Mouse (Mus musculus) liver, embryonic 16.5 days (tissue): ENCODE data around the gene Iqgap3. TPM values are rescaled to one million over a fixed set of nuclear protein-coding genes. Genes with fewer than 3 reads are reported as not detected.

ENCODE experiments used
- ATAC-seq: fragments of 200-750 bp; cut with Nextera tagmentation; 2 replicates; pipeline ENCODE4 v1.8.0; 2017; ENCODE audit warnings: low read depth, mild to moderate bottlenecking, moderate number of reproducible peaks, moderate library complexity
- H3K27ac ChIP-seq: fragments of 300-500 bp; sonication (generic); 2 replicates; pipeline ENCODE4 v1.5.1; 2014; ENCODE audit warnings: mild to moderate bottlenecking, low read length
- H3K27me3 ChIP-seq: fragments of 300-500 bp; sonication (generic); 2 replicates; pipeline ENCODE4 v1.6.1; 2014; ENCODE audit warnings: low read depth, low read length, mixed read lengths; ENCODE audit not compliant: control insufficient read depth, insufficient read depth
- H3K36me3 ChIP-seq: fragments of 300-500 bp; sonication (generic); 2 replicates; pipeline ENCODE4 v1.6.1; 2014; ENCODE audit warnings: mild to moderate bottlenecking; ENCODE audit not compliant: control insufficient read depth, insufficient read depth
- H3K4me1 ChIP-seq: fragments of 300-500 bp; sonication (generic); 2 replicates; pipeline ENCODE4 v1.6.1; 2014; ENCODE audit warnings: low read depth, low read length, mixed read lengths; ENCODE audit not compliant: control insufficient read depth
- H3K4me2 ChIP-seq: fragments of 300-500 bp; sonication (generic); 2 replicates; pipeline ENCODE4 v1.6.1; 2014; ENCODE audit warnings: low read depth, low read length, mixed read lengths
- H3K4me3 ChIP-seq: fragments of 300-500 bp; sonication (generic); 2 replicates; pipeline ENCODE4 v1.5.1; 2014; ENCODE audit warnings: low read depth, mild to moderate bottlenecking, low read length
- H3K9ac ChIP-seq: fragments of 300-500 bp; sonication (generic); 2 replicates; pipeline ENCODE4 v1.6.1; 2014; ENCODE audit warnings: low read depth, low read length
- H3K9me3 ChIP-seq: fragments of 300-500 bp; sonication (generic); replicated peaks from 2 replicates; pipeline ENCODE4 v1.6.1; 2016; ENCODE audit warnings: low read length; ENCODE audit not compliant: control insufficient read depth
- WGBS: fragments of 180-500 bp; shearing (Covaris S2); extraction: QIAGEN DNeasy Blood & Tissue Kit; methylation state at CpG from one replicate; pipeline ENCODE4 v1.1.7; 2014; ENCODE audit not compliant: insufficient replicate concordance; 5-methylcytosine and 5-hydroxymethylcytosine counted together
- polyA plus RNA-seq: library from polyadenylated mRNA; unstranded; fragments of >200 nt; fragmentation: Nextera tagmentation; extraction: Ambion mirVana; gene quantifications from 2 replicates; pipeline ENCODE4 v1.2.1, GENCODE M21; 2015

The Iqgap3 gene
- polyA plus RNA-seq, result 7.3 and 7.6 TPM in 2 replicates

GRCm38 (mm10) chr3:88081345-88082223, at the start of gene Iqgap3:
Gene Iqgap3, plus strand, starts transcription at chr3:88081971.
- peaks cover 6% of the 10 kb centered on the region; the same call in 1 of the 2 replicates for H3K36me3 ChIP-seq
- H3K4me2 ChIP-seq, result peak within 1 kb of the TSS; percentile 73
- no peaks in the 10 kb centered on the region for H3K9me3 ChIP-seq
- peaks cover 11% of the 10 kb centered on the region for H3K4me1 ChIP-seq
- ATAC-seq, result peak; percentile 84
- no peak within 1 kb of the TSS; the same call in 1 of the 2 replicates for H3K27ac ChIP-seq
- no peaks in the 10 kb centered on the region for H3K27me3 ChIP-seq
- peak within 1 kb of the TSS; percentile 75 for H3K9ac ChIP-seq
- WGBS, result 16% methylated on average over 33 of the region's 33 CpGs
- peak within 1 kb of the TSS; percentile 80 for H3K4me3 ChIP-seq

- no peak overlapping the region for H3K4me3 ChIP-seq
- no peaks in the 10 kb centered on the region for H3K4me1 ChIP-seq
- ATAC-seq, result no peak
- no peak overlapping the region for H3K27ac ChIP-seq
- no peaks in the 10 kb centered on the region for H3K9me3 ChIP-seq
- no peak overlapping the region for H3K9ac ChIP-seq
- H3K36me3 ChIP-seq, result no peaks in the 10 kb centered on the region
- H3K27me3 ChIP-seq, result peaks cover 25% of the 10 kb centered on the region
- no peak overlapping the region for H3K4me2 ChIP-seq
- 51% methylated on average over 5 of the region's 5 CpGs for WGBS
Measured at GRCm38 (mm10) chr3:88033506-88033905, 48.3 kb upstream of the Iqgap3 start.

GRCm38 (mm10) chr3:88035561-88036293, 46.0 kb upstream of the Iqgap3 start:
- H3K9me3 ChIP-seq, result no peaks in the 10 kb centered on the region
- no peaks in the 10 kb centered on the region for H3K36me3 ChIP-seq
- H3K27me3 ChIP-seq, result peaks cover 18% of the 10 kb centered on the region
- 32% methylated on average over 1 of the region's 1 CpGs for WGBS
- no peak overlapping the region for H3K4me3 ChIP-seq
- no peak for ATAC-seq
- H3K9ac ChIP-seq, result no peak overlapping the region
- no peak overlapping the region for H3K27ac ChIP-seq
- no peak overlapping the region for H3K4me2 ChIP-seq
- H3K4me1 ChIP-seq, result no peaks in the 10 kb centered on the region

GRCm38 (mm10) chr3:88042661-88043421, 38.9 kb upstream of the Iqgap3 start, which contains the start of gene Gpatch4:
Gene Gpatch4, plus strand, starts transcription at chr3:88043108.
- ATAC-seq, result peak; percentile 94
- Histone ChIP-seq H3K27ac (no peak within 1 kb of the TSS), H3K4me1 (peaks cover 9% of the 10 kb centered on the region), H3K9me3 (no peaks in the 10 kb centered on the region), H3K4me2 (peak within 1 kb of the TSS; percentile 75), H3K4me3 (peak within 1 kb of the TSS; percentile 74), H3K27me3 (peaks cover 3% of the 10 kb centered on the region), H3K36me3 (no peaks in the 10 kb centered on the region), H3K9ac (peak within 1 kb of the TSS; percentile 55)
- 7% methylated on average over 36 of the region's 36 CpGs for WGBS

- H3K27ac ChIP-seq, result no peak overlapping the region
- ATAC-seq, result no peak
- WGBS, result 49% methylated on average over 3 of the region's 3 CpGs
- H3K4me1 ChIP-seq, result no peaks in the 10 kb centered on the region; the same call in 1 of the 2 replicates
- H3K9ac ChIP-seq, result no peak overlapping the region
- H3K4me2 ChIP-seq, result no peak overlapping the region
- H3K27me3 ChIP-seq, result no peaks in the 10 kb centered on the region
- H3K9me3 ChIP-seq, result no peaks in the 10 kb centered on the region
- no peaks in the 10 kb centered on the region; the same call in none of the 2 replicates for H3K36me3 ChIP-seq
- no peak overlapping the region for H3K4me3 ChIP-seq
Measured at GRCm38 (mm10) chr3:88049532-88049931, 32.2 kb upstream of the Iqgap3 start.

- no peak for ATAC-seq
- H3K4me3 ChIP-seq, result no peak overlapping the region
- H3K9ac ChIP-seq, result no peak overlapping the region
Measured at GRCm38 (mm10) chr3:88057030-88057429, 24.7 kb upstream of the Iqgap3 start.

GRCm38 (mm10) chr3:88057902-88058696, 23.7 kb upstream of the Iqgap3 start, which contains the start of gene Naxe:
Gene Naxe, minus strand, starts transcription at chr3:88058495.
- peak within 1 kb of the TSS; percentile 82 for H3K9ac ChIP-seq
- peaks cover 13% of the 10 kb centered on the region for H3K4me1 ChIP-seq
- WGBS, result under 1% methylated on average over 60 of the region's 60 CpGs
- H3K4me3 ChIP-seq, result peak within 1 kb of the TSS; percentile 85
- H3K27me3 ChIP-seq, result no peaks in the 10 kb centered on the region
- H3K4me2 ChIP-seq, result peak within 1 kb of the TSS; percentile 86
- no peaks in the 10 kb centered on the region for H3K9me3 ChIP-seq
- no peaks in the 10 kb centered on the region; the same call in 1 of the 2 replicates for H3K36me3 ChIP-seq
- ATAC-seq, result peak; percentile 96
- H3K27ac ChIP-seq, result peak within 1 kb of the TSS; percentile 65; the same call in 1 of the 2 replicates

More at GRCm38 (mm10) chr3:88057030-88057429, 24.7 kb upstream of the Iqgap3 start:
- no peaks in the 10 kb centered on the region for H3K9me3 ChIP-seq
- H3K36me3 ChIP-seq, result no peaks in the 10 kb centered on the region; the same call in none of the 2 replicates
- 0 out of 2 replicates have a peak overlapping the region, but pooled peaks have one; percentile 86 for H3K4me2 ChIP-seq
- peaks cover 13% of the 10 kb centered on the region for H3K4me1 ChIP-seq
- H3K27ac ChIP-seq, result no peak overlapping the region
- WGBS, result 71% methylated on average over 6 of the region's 6 CpGs
- no peaks in the 10 kb centered on the region for H3K27me3 ChIP-seq

- 49% methylated on average over 2 of the region's 2 CpGs for WGBS
- Histone ChIP-seq H3K27me3 (peaks cover 2% of the 10 kb centered on the region; the same call in 1 of the 2 replicates), H3K4me3 (no peak overlapping the region), H3K36me3 (no peaks in the 10 kb centered on the region), H3K4me1 (no peaks in the 10 kb centered on the region), H3K9ac (no peak overlapping the region), H3K27ac (no peak overlapping the region), H3K9me3 (no peaks in the 10 kb centered on the region), H3K4me2 (no peak overlapping the region)
- no peak for ATAC-seq
Measured at GRCm38 (mm10) chr3:88068386-88068785, 13.4 kb upstream of the Iqgap3 start.
